Comparison of ENCODE assay signal across 9 mouse cellular contexts in genomic region chr1:99772183-99772582, GRCm38 (mm10). TPM values are rescaled to one million over a fixed set of nuclear protein-coding genes. Genes with fewer than 3 reads are reported as not detected.
DNase-seq lines count a peak whose midpoint lies in the region; ATAC-seq and TF ChIP-seq lines count a peak whose summit lies in the region.
"Had no signal": no experiment of that assay in that cellular context is flagged by ENCODE, and none has a peak within 500 bp of the region (broad histone marks: within the 10 kb centered on the region; RNA-seq: fewer than 3 reads in every experiment).

No protein-coding gene starts in this region.

- H3K9me3 ChIP-seq in forebrain, embryonic 15.5 days: no peaks in the 10 kb centered on the region
- no peaks in the 10 kb centered on the region for H3K9me3 ChIP-seq in intestine, embryonic 14.5 days (ENCODE audit: control insufficient read depth, low read length)
- H3K9me3 ChIP-seq in midbrain, embryonic 15.5 days: no peaks in the 10 kb centered on the region
- no peaks in the 10 kb centered on the region for H3K9me3 ChIP-seq in stomach, postnatal 0 days (ENCODE audit: control insufficient read depth, low read length)

- no peaks in the 10 kb centered on the region for H3K27me3 ChIP-seq in forebrain, embryonic 15.5 days
- H3K27me3 ChIP-seq in intestine, embryonic 14.5 days (replicated peaks; ENCODE audit: control insufficient read depth, insufficient read depth, low read length): no peaks in the 10 kb centered on the region
- H3K27me3 ChIP-seq in midbrain, embryonic 15.5 days (replicated peaks): no peaks in the 10 kb centered on the region
- no peaks in the 10 kb centered on the region for H3K27me3 ChIP-seq in stomach, postnatal 0 days (ENCODE audit: control insufficient read depth, insufficient read depth, low read length)

- H3K4me3 ChIP-seq in forebrain, embryonic 15.5 days: peak overlapping the region; percentile 42
- H3K4me3 ChIP-seq in intestine, embryonic 14.5 days (ENCODE audit: low read depth, low read length): no peak overlapping the region
- peak overlapping the region; percentile 46 for H3K4me3 ChIP-seq in midbrain, embryonic 15.5 days
- no peak overlapping the region for H3K4me3 ChIP-seq in stomach, postnatal 0 days (ENCODE audit: low read depth, low read length)

- peak overlapping the region; percentile 36 for H3K9ac ChIP-seq in forebrain, embryonic 15.5 days (replicated peaks)
- no peak overlapping the region for H3K9ac ChIP-seq in intestine, embryonic 14.5 days (ENCODE audit: low read length)
- H3K9ac ChIP-seq in midbrain, embryonic 15.5 days: peak overlapping the region; percentile 29
- H3K9ac ChIP-seq in stomach, postnatal 0 days (ENCODE audit: low read length): no peak overlapping the region
- H3K9ac ChIP-seq: liver, embryonic 14.5 days had no signal

- no peak overlapping the region for H3K27ac ChIP-seq in forebrain, embryonic 15.5 days (replicated peaks)
- no peak overlapping the region for H3K27ac ChIP-seq in intestine, embryonic 14.5 days (ENCODE audit: low read depth)
- peak overlapping the region; percentile 58; the same call in 1 of the 2 replicates for H3K27ac ChIP-seq in midbrain, embryonic 15.5 days
- no peak overlapping the region for H3K27ac ChIP-seq in stomach, postnatal 0 days (replicated peaks)
- H3K27ac ChIP-seq: liver, embryonic 14.5 days had no signal

- no peaks in the 10 kb centered on the region for H3K36me3 ChIP-seq in forebrain, embryonic 15.5 days
- no peaks in the 10 kb centered on the region for H3K36me3 ChIP-seq in intestine, embryonic 14.5 days (ENCODE audit: control insufficient read depth, insufficient read depth, low read length)
- no peaks in the 10 kb centered on the region for H3K36me3 ChIP-seq in midbrain, embryonic 15.5 days (replicated peaks)
- no peaks in the 10 kb centered on the region for H3K36me3 ChIP-seq in stomach, postnatal 0 days (ENCODE audit: control insufficient read depth, insufficient read depth, low read length)

- TF ChIP-seq CTCF in stomach, postnatal 0 days (IDR thresholded peaks at IDR 0.05; ENCODE audit: low read depth): peak; percentile 56

- H3K4me1 ChIP-seq in forebrain, embryonic 15.5 days: peaks cover 5% of the 10 kb centered on the region; the same call in 1 of the 2 replicates
- no peaks in the 10 kb centered on the region for H3K4me1 ChIP-seq in intestine, embryonic 14.5 days (replicated peaks; ENCODE audit: control insufficient read depth, insufficient read depth, low read length)
- H3K4me1 ChIP-seq in midbrain, embryonic 15.5 days: 0 out of 2 replicates have a peak, but pooled peaks cover 6% of the 10 kb centered on the region
- H3K4me1 ChIP-seq in stomach, postnatal 0 days (replicated peaks; ENCODE audit: control insufficient read depth, insufficient read depth): no peaks in the 10 kb centered on the region

- under 1% methylated on average over 19 of the region's 19 CpGs for WGBS in forebrain, embryonic 15.5 days
- under 1% methylated on average over 19 of the region's 19 CpGs for WGBS in intestine, embryonic 14.5 days
- 1% methylated on average over 19 of the region's 19 CpGs for WGBS in midbrain, embryonic 15.5 days
- WGBS in stomach, postnatal 0 days: 2% methylated on average over 19 of the region's 19 CpGs

- peak; percentile 86 for DNase-seq in heart, adult 11 months
- DNase-seq in heart, postnatal 25 days (ENCODE audit: low spot score): no peak
- DNase-seq in c-Kit-positive CD71-negative TER-119-negative erythroid progenitor cells, embryonic 14.5 days (ENCODE audit: low read depth): peak; percentile 44
- DNase-seq in intestine, embryonic 14.5 days (ENCODE audit: low spot score): peak; percentile 87
- DNase-seq in left cerebral cortex, postnatal 14 days (ENCODE audit: low spot score in 2 of 2): peak; percentile 34 to 69
- peak; percentile 63 for DNase-seq in stomach, postnatal 0 days (ENCODE audit: low spot score)

- intact Hi-C loops in heart, postnatal 25 days (cut with DNase I): no loop called here
- intact Hi-C loops in left cerebral cortex, postnatal 14 days (cut with DNase I): no loop called here

- ATAC-seq in forebrain, embryonic 15.5 days (replicated peaks): peak; percentile 96
- ATAC-seq in intestine, embryonic 14.5 days (replicated peaks; ENCODE audit: low FRiP score, low TSS enrichment, low read depth): peak; percentile 84
- peak; percentile 92 for ATAC-seq in midbrain, embryonic 15.5 days (replicated peaks)
- no peak for ATAC-seq in stomach, postnatal 0 days (ENCODE audit: low FRiP score, low TSS enrichment)

- peak overlapping the region; percentile 50 for H3K4me2 ChIP-seq in forebrain, embryonic 15.5 days (replicated peaks)
- H3K4me2 ChIP-seq in intestine, embryonic 14.5 days (ENCODE audit: low read length): peak overlapping the region; percentile 22; the same call in 1 of the 2 replicates
- H3K4me2 ChIP-seq in midbrain, embryonic 15.5 days: peak overlapping the region; percentile 68
- H3K4me2 ChIP-seq in stomach, postnatal 0 days (replicated peaks; ENCODE audit: low read depth): no peak overlapping the region

- no peak for TF ChIP-seq EP300 in stomach, postnatal 0 days (optimal IDR thresholded peaks at IDR 0.05)

RNA-seq across cellular contexts. Expression of gene Cntnap5b, which starts 0.4 kb away (rescaled TPM):
- under 1 TPM; 0.11 to 0.21 TPM for total RNA-seq in heart, postnatal 25 days (2021)
- 1.2 and 1.6 TPM in 2 replicates for polyA plus RNA-seq in forebrain, embryonic 15.5 days (2015; fragmentation: Nextera tagmentation; extraction: Ambion mirVana)
- not detected in 2 replicates for polyA plus RNA-seq in intestine, embryonic 14.5 days (2014; fragmentation: Nextera tagmentation; extraction: Ambion mirVana)
- total RNA-seq in left cerebral cortex, postnatal 14 days (2021): 10 to 100 TPM; 17.1 to 17.3 TPM
- polyA plus RNA-seq in midbrain, embryonic 15.5 days (2015; fragmentation: Nextera tagmentation; extraction: Ambion mirVana): 3.1 and 3.3 TPM in 2 replicates
- polyA plus RNA-seq in stomach, postnatal 0 days (2015; fragmentation: Nextera tagmentation; extraction: Ambion mirVana): 0.02 TPM in 1 of 2 replicates, not detected in the other
- polyA plus RNA-seq: liver, embryonic 14.5 days had no signal

Comparison
In these comparisons a context has a peak if more than half of its experiments do, and no peak if none do; other contexts are left out.
1. H3K4me3 ChIP-seq: peak in forebrain, embryonic 15.5 days (single experiment) and midbrain, embryonic 15.5 days (single experiment); none in intestine, embryonic 14.5 days (single experiment) and stomach, postnatal 0 days (single experiment).
2. H3K9ac ChIP-seq: peak in forebrain, embryonic 15.5 days (single experiment) and midbrain, embryonic 15.5 days (single experiment); none in intestine, embryonic 14.5 days (single experiment) and stomach, postnatal 0 days (single experiment).